ENCODE assay signal across 24 mouse cellular contexts in the genomic region with DNA sequence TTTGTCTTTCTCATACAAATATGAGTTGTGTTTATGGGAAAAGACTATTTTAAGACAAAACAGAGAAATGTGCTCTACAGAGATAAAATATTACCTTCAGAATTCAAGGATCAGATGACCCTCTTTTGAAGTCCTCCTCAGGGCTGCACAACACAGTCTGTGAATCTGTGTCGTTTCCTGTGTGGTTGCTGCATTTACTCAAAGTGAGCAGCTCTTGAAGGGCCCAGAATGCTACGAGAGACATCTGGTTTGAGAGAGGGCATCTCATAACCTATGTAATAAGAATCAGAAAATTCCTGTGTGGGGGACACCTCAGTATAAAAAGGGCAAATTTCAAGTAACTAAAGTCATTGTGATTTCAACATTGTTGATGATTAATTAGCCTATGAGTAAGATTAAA.
"Had no signal": no experiment of that assay in that cellular context is flagged by ENCODE, and none has a peak within 500 bp of the region (broad histone marks: within the 10 kb centered on the region; RNA-seq: fewer than 3 reads in every experiment).

No protein-coding gene starts in this region.

- H3K27ac ChIP-seq: limb, embryonic 10.5 days; limb, embryonic 13.5 days; liver, embryonic 12.5 days; liver, embryonic 15.5 days; lung, embryonic 15.5 days; midbrain, embryonic 10.5 days; midbrain, embryonic 13.5 days; stomach, postnatal 0 days had no signal

- H3K4me3 ChIP-seq: limb, embryonic 10.5 days; limb, embryonic 13.5 days; liver, embryonic 12.5 days; liver, embryonic 15.5 days; lung, embryonic 15.5 days; megakaryocyte, embryonic 14.5 days; midbrain, embryonic 10.5 days; midbrain, embryonic 13.5 days; myocyte had no signal

- H3K27me3 ChIP-seq: limb, embryonic 13.5 days; liver, embryonic 12.5 days; liver, embryonic 15.5 days; lung, embryonic 15.5 days; megakaryocyte, embryonic 14.5 days; midbrain, embryonic 13.5 days had no signal

- ATAC-seq: liver, embryonic 12.5 days; midbrain, embryonic 13.5 days; midbrain, embryonic 16.5 days had no signal

- H3K9me3 ChIP-seq: limb, embryonic 10.5 days; limb, embryonic 13.5 days; liver, embryonic 12.5 days; liver, embryonic 15.5 days; lung, embryonic 15.5 days; megakaryocyte, embryonic 14.5 days; midbrain, embryonic 10.5 days; midbrain, embryonic 13.5 days had no signal

- H3K4me1 ChIP-seq: limb, embryonic 10.5 days; limb, embryonic 13.5 days; liver, embryonic 15.5 days; lung, embryonic 15.5 days; megakaryocyte, embryonic 14.5 days; midbrain, embryonic 10.5 days; midbrain, embryonic 13.5 days had no signal

- H3K36me3 ChIP-seq: limb, embryonic 10.5 days; limb, embryonic 13.5 days; liver, embryonic 12.5 days; liver, embryonic 15.5 days; lung, embryonic 15.5 days; midbrain, embryonic 10.5 days; midbrain, embryonic 13.5 days had no signal

- H3K4me2 ChIP-seq: limb, embryonic 13.5 days; liver, embryonic 12.5 days; liver, embryonic 15.5 days; lung, embryonic 15.5 days; midbrain, embryonic 13.5 days had no signal

- DNase-seq: kidney, adult 18-20 months; kidney, adult 9 months; kidney, postnatal 14 days; kidney, postnatal 4 days; liver; lung, adult 18-20 months; lung, postnatal 10 days; lung, postnatal 36 days; right cerebral cortex, adult 18-20 months; right cerebral cortex, postnatal 14 days; right cerebral cortex, postnatal 4 days; thymus, postnatal 14 days; thymus, postnatal 4 days had no signal

- H3K9ac ChIP-seq: limb, embryonic 13.5 days; liver, embryonic 12.5 days; liver, embryonic 15.5 days; lung, embryonic 15.5 days; midbrain, embryonic 13.5 days had no signal
